Comparison of ENCODE assay signal across 20 mouse cellular contexts in the genomic region with DNA sequence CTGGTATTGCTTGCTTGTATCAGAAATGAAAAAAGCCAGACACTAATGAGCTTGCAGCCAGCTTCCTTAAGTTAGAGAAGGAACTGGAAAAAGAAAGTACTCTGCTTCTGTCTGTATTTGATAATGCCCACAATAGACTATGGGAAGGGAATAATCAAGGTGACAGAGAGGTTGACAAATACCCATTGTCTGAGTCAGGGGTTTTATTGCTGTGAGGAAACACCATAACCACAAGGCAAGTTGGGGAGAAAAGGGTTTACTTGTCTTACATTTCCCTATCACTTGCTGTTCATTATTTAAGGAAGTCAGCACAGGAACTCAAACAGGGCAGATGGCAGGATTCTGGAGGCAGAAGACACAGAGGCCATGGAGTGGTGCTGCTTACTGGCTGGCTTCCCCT.
"Had no signal": no experiment of that assay in that cellular context is flagged by ENCODE, and none has a peak within 500 bp of the region (broad histone marks: within the 10 kb centered on the region; RNA-seq: fewer than 3 reads in every experiment).

No protein-coding gene starts in this region.

- H3K4me3 ChIP-seq: layer of hippocampus, adult 2 months; liver, embryonic 13.5 days; midbrain, embryonic 15.5 days; neural tube, embryonic 12.5 days; neural tube, embryonic 15.5 days had no signal

- H3K9ac ChIP-seq: liver, embryonic 13.5 days; midbrain, embryonic 15.5 days; neural tube, embryonic 12.5 days; neural tube, embryonic 15.5 days had no signal

- H3K27ac ChIP-seq: kidney, postnatal 0 days; layer of hippocampus, adult 2 months; liver, embryonic 13.5 days; midbrain, embryonic 15.5 days; neural tube, embryonic 12.5 days; neural tube, embryonic 15.5 days; stomach, postnatal 0 days had no signal

- DNase-seq: kidney, adult 2 months; kidney, postnatal 25 days; layer of hippocampus, adult 9-11 months; liver, embryonic 13.5 days; lung, adult 2 months; lung, postnatal 14 days; lung, postnatal 4 days; right cerebral cortex, adult 18-20 months; right cerebral cortex, postnatal 14 days; right cerebral cortex, postnatal 4 days; thymus, adult 2 months; thymus, postnatal 14 days; thymus, postnatal 4 days had no signal

- ATAC-seq: midbrain, embryonic 15.5 days had no signal

- H3K27me3 ChIP-seq: liver, embryonic 13.5 days; midbrain, embryonic 15.5 days; neural tube, embryonic 12.5 days; neural tube, embryonic 15.5 days had no signal

- H3K9me3 ChIP-seq: liver, embryonic 13.5 days; midbrain, embryonic 15.5 days; neural tube, embryonic 12.5 days; neural tube, embryonic 15.5 days had no signal

- H3K4me2 ChIP-seq: liver, embryonic 13.5 days; midbrain, embryonic 11.5 days; midbrain, embryonic 15.5 days; neural tube, embryonic 12.5 days; neural tube, embryonic 15.5 days had no signal

- H3K36me3 ChIP-seq: liver, embryonic 13.5 days; midbrain, embryonic 15.5 days; neural tube, embryonic 12.5 days; neural tube, embryonic 15.5 days had no signal

- H3K4me1 ChIP-seq: liver, embryonic 13.5 days; midbrain, embryonic 15.5 days; neural tube, embryonic 12.5 days; neural tube, embryonic 15.5 days had no signal
